Mouse (Mus musculus) large intestine, adult 2 months (tissue): Measurements from ENCODE around the gene Fut4. TPM values are rescaled to one million over a fixed set of nuclear protein-coding genes. Genes with fewer than 3 reads are reported as not detected.

Source experiments
- DNase-seq: peaks from one replicate; pipeline ENCODE4 v3.0.0-alpha.2; 2012; ENCODE audit warnings: low read depth, low spot score
- WGBS: fragments of 180-500 bp; shearing (Covaris S2); methylation state at CpG from one replicate; pipeline ENCODE4 v1.1.7; 2018; 5-methylcytosine and 5-hydroxymethylcytosine counted together
- polyA plus RNA-seq: library from polyadenylated mRNA; depleted of rRNA; stranded (reverse); fragments of >200 nt; gene quantifications from 2 replicates; pipeline ENCODE4 v1.2.3, GENCODE M21; 2012; rRNA removed

Fut4 gene
- 9.5 and 12.8 TPM in 2 replicates for polyA plus RNA-seq

- WGBS = under 1% methylated on average over 28 of the region's 28 CpGs
- no peak for DNase-seq
Measured at GRCm38 (mm10) chr9:14752001-14752522, at the start of gene Fut4. TSS of gene Fut4 (minus strand) at chr9:14752393.

GRCm38 (mm10) chr9:14787356-14787755, 35.2 kb upstream of the Fut4 start:
- 85% methylated on average over 6 of the region's 6 CpGs for WGBS
- no peak for DNase-seq

GRCm38 (mm10) chr9:14784039-14785002, 32.1 kb upstream of the Fut4 start, which contains the start of the genes Mre11a and Ankrd49:
TSS of gene Mre11a (plus strand) at chr9:14784654.
TSS of gene Ankrd49 (minus strand) at chr9:14784856.
- under 1% methylated on average over 62 of the region's 62 CpGs for WGBS
- DNase-seq = peak; percentile 89

DNA sequence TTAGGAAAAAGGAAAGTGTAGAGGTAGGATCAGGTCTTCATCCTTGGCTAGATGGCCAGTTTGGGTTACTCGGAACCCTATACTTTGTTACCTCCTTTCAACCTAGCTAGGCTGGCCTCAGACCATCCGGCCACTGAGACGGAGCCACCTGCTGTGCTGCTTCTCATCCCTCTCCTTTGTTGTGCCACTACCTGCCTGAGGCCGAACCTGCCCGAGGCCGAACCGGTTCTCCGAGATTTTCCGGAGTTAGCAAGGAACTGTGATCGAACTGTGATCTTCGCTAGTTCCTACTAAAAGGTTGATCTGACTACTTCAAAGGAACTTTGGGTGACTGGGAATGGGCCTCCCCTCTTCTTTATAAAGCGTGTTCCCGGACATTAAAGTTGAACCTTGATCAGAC, 26.1 kb upstream of the Fut4 start:
- no peak for DNase-seq
- 24% methylated on average over 13 of the region's 13 CpGs for WGBS

- WGBS = 31% methylated on average over 2 of the region's 2 CpGs
- no peak for DNase-seq
Measured at GRCm38 (mm10) chr9:14773813-14774212, 21.6 kb upstream of the Fut4 start.

DNA sequence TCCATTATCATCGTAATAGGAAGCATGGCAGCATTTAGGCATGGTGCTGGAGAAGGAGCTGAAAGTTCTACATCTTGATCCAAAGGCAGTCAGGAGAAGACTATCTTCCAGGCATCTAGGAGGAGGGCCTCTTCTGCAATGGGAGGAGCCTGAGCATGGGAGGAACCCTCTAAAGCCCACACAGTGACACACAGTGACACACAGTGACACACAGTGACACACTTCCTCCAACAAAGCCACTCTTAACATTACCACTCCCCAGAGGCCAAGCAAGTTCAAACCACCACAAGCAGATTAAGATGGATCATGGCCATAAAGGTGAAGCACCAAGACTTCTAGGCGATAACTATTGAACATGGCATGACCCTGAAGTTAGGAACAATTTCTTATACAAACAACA, 19.9 kb upstream of the Fut4 start:
- 81% methylated on average over 2 of the region's 2 CpGs for WGBS
- no peak for DNase-seq

DNA sequence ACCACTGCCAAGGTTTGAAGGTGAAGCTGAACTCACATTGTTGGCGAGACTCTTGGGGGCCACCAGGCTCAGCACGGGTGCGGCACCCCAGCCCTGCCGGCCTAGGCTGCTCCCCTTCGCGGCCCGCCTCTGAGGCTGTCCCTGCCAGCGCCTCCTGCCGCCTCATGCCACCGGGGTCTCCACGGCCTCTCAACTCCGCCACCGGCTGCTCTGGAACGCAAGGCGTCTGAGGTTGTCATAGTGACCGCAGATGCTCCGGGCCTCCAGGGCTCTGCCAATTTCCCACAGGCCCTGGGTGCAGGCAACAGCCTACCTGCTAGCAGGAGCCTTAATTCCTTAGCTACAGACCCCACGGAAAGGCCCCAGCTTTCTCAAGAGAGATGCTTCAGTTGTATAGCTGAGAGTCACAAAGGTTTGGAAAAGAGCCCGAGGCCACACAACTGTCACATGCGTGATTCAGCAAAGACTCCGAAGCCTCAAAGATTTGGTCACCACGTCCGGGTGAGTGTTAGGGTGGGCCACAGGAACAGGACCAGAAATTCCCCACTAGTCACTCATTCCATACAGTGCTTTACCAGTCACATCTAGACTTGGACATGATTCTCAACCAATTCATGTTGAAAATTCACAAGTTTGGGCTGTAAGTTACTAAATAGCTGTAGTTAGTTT, 18.7 kb upstream of the Fut4 start, which contains the start of gene 1700012B09Rik:
Gene 1700012B09Rik, minus strand, starts transcription at position 228 of the 669 bp plus-strand sequence.
- no peak for DNase-seq
- WGBS = 42% methylated on average over 23 of the region's 23 CpGs

DNA sequence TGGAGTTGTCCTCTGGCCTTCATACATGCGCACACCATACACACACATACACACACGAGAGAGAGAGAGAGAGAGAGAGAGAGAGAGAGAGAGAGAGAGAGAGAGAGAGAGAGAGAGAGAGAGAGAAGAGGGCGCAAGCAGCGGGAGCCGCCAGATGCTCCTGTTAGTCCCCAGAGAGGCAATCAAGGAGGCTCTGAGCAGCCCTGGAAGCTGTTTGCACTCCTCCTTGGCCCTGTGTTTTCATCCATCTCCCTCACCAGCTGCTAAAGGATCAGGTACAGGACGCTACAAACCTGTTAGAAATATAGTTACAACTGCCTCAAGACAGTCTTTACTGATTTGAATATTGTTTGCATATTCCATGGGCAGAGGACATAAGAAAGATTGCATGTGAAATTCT, 17.6 kb upstream of the Fut4 start:
- DNase-seq = no peak
- 53% methylated on average over 6 of the region's 6 CpGs for WGBS

DNA sequence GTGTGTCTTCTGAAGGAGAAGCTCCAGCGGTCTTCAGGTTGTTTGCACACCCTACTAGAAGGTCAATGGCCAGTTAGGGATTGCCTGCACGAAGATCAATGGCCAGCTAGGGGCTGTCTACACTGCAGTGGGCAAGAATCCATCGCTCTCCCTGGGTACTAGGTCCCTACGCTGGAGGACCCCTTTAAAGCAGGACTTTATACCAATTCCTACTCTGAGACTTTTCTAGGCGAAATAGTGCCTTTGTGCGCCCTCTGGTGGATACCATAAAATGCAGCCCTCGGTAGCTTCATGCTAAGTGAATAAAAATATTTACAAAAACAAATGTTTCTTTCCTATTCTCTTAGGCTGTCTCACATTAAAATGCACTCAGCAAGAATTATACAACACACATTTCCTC, 12.6 kb upstream of the Fut4 start:
- no peak for DNase-seq

GRCm38 (mm10) chr9:14759261-14759660, 7.1 kb upstream of the Fut4 start:
- no peak for DNase-seq

More for the DNA sequence above, 12.6 kb upstream of the Fut4 start:
- WGBS = 21% methylated on average over 7 of the region's 7 CpGs

GRCm38 (mm10) chr9:14758590-14758989, 6.4 kb upstream of the Fut4 start:
- WGBS = 50% methylated on average over 7 of the region's 7 CpGs
- no peak for DNase-seq

GRCm38 (mm10) chr9:14754469-14754868, 2.3 kb upstream of the Fut4 start:
- 55% methylated on average over 3 of the region's 3 CpGs for WGBS

DNA sequence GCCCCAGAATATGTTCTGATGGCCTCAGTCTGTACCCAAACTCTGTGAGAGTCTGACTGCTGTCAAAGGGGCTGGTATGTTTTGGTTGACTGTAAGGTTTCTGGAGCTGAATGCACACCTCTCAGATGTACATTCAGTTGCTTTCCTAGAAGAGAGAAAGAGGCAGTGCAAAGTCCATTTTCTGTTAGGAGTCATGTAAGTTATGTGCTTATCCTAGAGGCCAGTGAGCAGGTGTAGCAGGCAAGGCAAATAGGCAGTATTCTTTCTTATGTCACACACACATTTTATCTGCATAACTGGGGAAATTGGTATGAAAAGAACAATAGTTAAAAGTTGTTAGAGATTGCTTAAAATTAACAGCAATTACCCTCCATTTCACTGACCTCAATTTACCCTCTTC, 1.8 kb upstream of the Fut4 start:
- no peak for DNase-seq

More at GRCm38 (mm10) chr9:14754469-14754868, 2.3 kb upstream of the Fut4 start:
- no peak for DNase-seq

- 2% methylated on average over 50 of the region's 50 CpGs for WGBS
- no peak for DNase-seq
Measured at GRCm38 (mm10) chr9:14751503-14752000, 641 bp downstream of the Fut4 start.

DNA sequence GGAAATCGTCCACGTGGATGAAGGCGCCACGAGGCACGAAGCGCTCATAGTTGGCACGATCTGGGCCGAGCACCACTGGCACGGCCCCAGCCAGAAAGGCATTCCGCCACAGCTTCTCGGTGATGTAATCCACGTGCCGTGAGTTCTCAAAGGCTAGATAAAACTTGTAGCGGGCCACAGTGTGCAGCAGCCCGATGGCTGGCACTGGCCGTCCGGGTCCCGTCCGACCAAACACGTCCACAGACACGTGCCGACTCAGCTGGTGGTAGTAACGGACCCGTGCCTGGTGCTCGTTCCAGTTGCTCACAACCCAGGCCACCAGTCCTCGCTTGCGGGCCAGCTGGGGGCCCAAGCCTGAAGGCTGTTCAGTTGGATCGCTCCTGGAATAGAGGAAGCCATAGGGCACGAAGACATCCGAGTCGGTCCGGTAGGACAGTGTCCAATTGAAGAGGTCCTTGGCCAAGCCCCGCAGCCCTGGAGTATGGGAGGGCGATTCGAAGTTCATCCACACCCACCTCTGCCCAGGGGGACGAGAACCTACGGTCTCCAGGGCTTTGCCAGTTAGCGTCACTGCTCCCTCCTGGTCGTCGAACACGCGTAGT, 1.2 kb downstream of the Fut4 start:
- 67% methylated on average over 42 of the region's 42 CpGs for WGBS
- no peak for DNase-seq

- DNase-seq = no peak
- WGBS = 90% methylated on average over 19 of the region's 19 CpGs
Measured at GRCm38 (mm10) chr9:14740151-14740924, 11.9 kb downstream of the Fut4 start, which contains the start of gene Piwil4. TSS of gene Piwil4 (minus strand) at chr9:14740733.

GRCm38 (mm10) chr9:14739498-14740150, 12.6 kb downstream of the Fut4 start:
- 57% methylated on average over 4 of the region's 4 CpGs for WGBS
- DNase-seq = no peak

DNA sequence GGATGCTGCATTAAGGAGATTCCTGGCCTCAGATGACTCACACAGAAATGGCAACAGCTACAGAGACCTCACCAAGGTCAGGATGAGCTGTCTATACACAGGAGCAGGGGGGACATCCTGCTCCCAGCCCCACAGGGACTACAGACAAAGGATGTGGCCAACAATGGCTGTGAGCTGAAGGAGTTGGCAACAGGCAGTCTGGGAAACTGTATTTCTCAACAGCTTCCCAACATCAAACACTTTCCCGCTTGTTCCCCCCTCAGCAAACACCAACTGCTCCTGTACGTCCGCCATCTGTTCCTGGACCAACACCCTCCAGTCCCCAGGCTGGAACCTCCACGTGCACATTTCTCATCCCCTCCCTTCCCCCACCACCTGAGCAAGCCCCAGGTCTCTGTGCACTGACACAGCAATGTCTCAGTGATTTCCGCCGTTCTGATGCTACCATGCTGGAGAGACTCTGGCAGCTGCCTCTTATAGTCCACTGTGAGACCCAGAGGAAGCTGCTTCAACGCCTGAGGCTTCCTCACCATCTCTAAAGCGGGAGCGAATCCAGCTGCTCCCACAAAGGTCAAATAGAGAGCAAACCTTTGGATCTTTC, 21.2 kb downstream of the Fut4 start:
- DNase-seq = no peak
- WGBS = 28% methylated on average over 9 of the region's 9 CpGs
